Mouse (Mus musculus) kidney, adult 2 months (tissue): Measurements from ENCODE around the gene Cygb.

Experiments
- CTCF ChIP-seq: fragments of 200-500 bp; conservative IDR thresholded peaks from 2 replicates; pipeline ENCODE4 v1.5.1; 2011; ENCODE audit warnings: low read depth, mild to moderate bottlenecking, control low read depth, low read length, moderate library complexity, mixed read lengths; ENCODE audit not compliant: insufficient read depth, insufficient read length
- POLR2A ChIP-seq: fragments of 200-500 bp; IDR thresholded peaks from one replicate; pipeline ENCODE4 v1.6.1; 2011; ENCODE audit warnings: low read depth, low read length, control low read depth

GRCm38 (mm10) chr11:116653234-116653633 lies 879 bp downstream of the Cygb start, which contains the start of gene Prcd:
- TF ChIP-seq CTCF (no peak), POLR2A (no peak)
